Comparison of ENCODE assay signal across 9 mouse cellular contexts in the genomic region with DNA sequence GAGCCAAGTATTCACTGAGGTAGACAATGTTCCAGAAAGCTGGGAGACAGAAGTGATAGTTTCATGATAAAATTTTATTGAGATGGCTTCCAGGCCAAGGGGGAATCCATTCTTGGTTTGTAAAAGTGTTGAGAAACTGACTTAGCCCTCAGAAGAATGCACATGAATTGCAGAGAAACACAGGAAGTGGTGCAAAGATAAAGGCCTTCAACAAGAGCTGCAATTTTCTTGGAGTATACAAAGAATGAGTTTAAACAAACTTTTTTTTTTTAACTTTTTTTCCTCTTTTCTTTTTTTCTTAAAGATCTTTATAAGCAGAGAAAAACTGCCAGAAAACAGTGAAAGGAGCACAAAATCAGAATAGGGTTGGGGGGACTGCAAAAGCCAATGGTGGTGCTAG. TPM values are rescaled to one million over a fixed set of nuclear protein-coding genes. Genes with fewer than 3 reads are reported as not detected.
DNase-seq lines count a peak whose midpoint lies in the region; ATAC-seq and TF ChIP-seq lines count a peak whose summit lies in the region.
"Had no signal": no experiment of that assay in that cellular context is flagged by ENCODE, and none has a peak within 500 bp of the region (broad histone marks: within the 10 kb centered on the region; RNA-seq: fewer than 3 reads in every experiment).

No protein-coding gene starts in this region.

- peak overlapping the region; percentile 77 for H3K4me2 ChIP-seq in forebrain, embryonic 15.5 days (replicated peaks)
- H3K4me2 ChIP-seq in liver, embryonic 14.5 days (ENCODE audit: low read depth), result peak overlapping the region; percentile 89

- ATAC-seq in forebrain, embryonic 15.5 days (replicated peaks), result no peak
- ATAC-seq in liver, embryonic 14.5 days (ENCODE audit: insufficient read depth), result no peak

- no peaks in the 10 kb centered on the region for H3K36me3 ChIP-seq in C2C12 (ENCODE audit: control insufficient read depth, insufficient read depth)
- no peaks in the 10 kb centered on the region for H3K36me3 ChIP-seq in forebrain, embryonic 15.5 days
- H3K36me3 ChIP-seq in liver, embryonic 14.5 days (replicated peaks; ENCODE audit: control insufficient read depth, insufficient read depth, low read depth), result no peaks in the 10 kb centered on the region

- no peak for TF ChIP-seq EP300 in liver, embryonic 14.5 days (IDR thresholded peaks at IDR 0.05; ENCODE audit: low read depth)

- H3K4me3 ChIP-seq in C2C12 (ENCODE audit: insufficient read depth, poor library complexity, severe bottlenecking), result peak overlapping the region; percentile 82
- H3K4me3 ChIP-seq in forebrain, embryonic 15.5 days, result peak overlapping the region; percentile 98
- H3K4me3 ChIP-seq in liver, embryonic 14.5 days (ENCODE audit: insufficient read depth in 1 of 2, low read depth in 2 of 2, low read length in 2 of 2), result peak overlapping the region; percentile 84 to 93

- peak overlapping the region; percentile 92; the same call in 1 of the 2 replicates for H3K9ac ChIP-seq in forebrain, embryonic 15.5 days (replicated peaks)
- H3K9ac ChIP-seq in liver, embryonic 14.5 days (replicated peaks), result peak overlapping the region; percentile 96

- peak; percentile 67 for DNase-seq in 416B (ENCODE audit: low read depth)
- DNase-seq in liver, embryonic 14.5 days (ENCODE audit: low read depth in 3 of 3, low spot score in 3 of 3), result no peak
- DNase-seq in layer of hippocampus, adult 9-10 months (ENCODE audit: low spot score), result no peak
- DNase-seq in left cerebral cortex, adult 18-20 months (ENCODE audit: low spot score in 2 of 2), result no peak
- DNase-seq in kidney, adult 8-10 months, result no peak
- DNase-seq: thymus, postnatal 14 days had no signal

- no peak overlapping the region for H3K27ac ChIP-seq in forebrain, embryonic 15.5 days (replicated peaks)
- H3K27ac ChIP-seq in liver, embryonic 14.5 days, result peak overlapping the region; percentile 82; the same call in 1 of the 2 replicates

- no peak for TF ChIP-seq CTCF in C2C12 (IDR thresholded peaks at IDR 0.05; ENCODE audit: control insufficient read depth, insufficient read depth, insufficient read length)
- TF ChIP-seq CTCF in liver, embryonic 14.5 days (IDR thresholded peaks at IDR 0.05; ENCODE audit: low read depth), result no peak

- peaks cover 20% of the 10 kb centered on the region for H3K4me1 ChIP-seq in forebrain, embryonic 15.5 days
- H3K4me1 ChIP-seq in liver, embryonic 14.5 days (replicated peaks; ENCODE audit: control insufficient read depth in 2 of 2, insufficient read depth in 2 of 2, low read length in 1 of 2), result peaks cover 10 to 11% of the 10 kb centered on the region in 2 experiments

- no peak overlapping the region for H3ac ChIP-seq in C2C12 (ENCODE audit: control insufficient read depth, insufficient read length, low read depth)

- peaks cover 29% of the 10 kb centered on the region for H3K79me2 ChIP-seq in C2C12 (ENCODE audit: control insufficient read depth, insufficient read depth)

- H3K79me3 ChIP-seq in C2C12 (ENCODE audit: low read depth), result no peaks in the 10 kb centered on the region

- H3K9me3 ChIP-seq in forebrain, embryonic 15.5 days, result no peaks in the 10 kb centered on the region
- no peaks in the 10 kb centered on the region for H3K9me3 ChIP-seq in liver, embryonic 14.5 days (ENCODE audit: control insufficient read depth, low read length)

- no peaks in the 10 kb centered on the region for H3K27me3 ChIP-seq in C2C12 (ENCODE audit: control insufficient read depth, insufficient read depth, insufficient read length)
- H3K27me3 ChIP-seq in forebrain, embryonic 15.5 days, result no peaks in the 10 kb centered on the region
- H3K27me3 ChIP-seq in liver, embryonic 14.5 days (ENCODE audit: control insufficient read depth, insufficient read depth, low read length), result no peaks in the 10 kb centered on the region

TF ChIP-seq in C2C12, 6 proteins besides CTCF, POLR2A, EP300 and RAD21:
- TF ChIP-seq MYOG (IDR thresholded peaks at IDR 0.05; ENCODE audit: control insufficient read depth, extremely low read depth, insufficient read length) (no peak), MAX (IDR thresholded peaks at IDR 0.05) (no peak)

RNA-seq across cellular contexts. Expression of gene Akain1, which starts 23.0 kb away (rescaled TPM):
- polyA plus RNA-seq in C2C12 (2012; fragmentation: generic; extraction: Trizol), result not detected
- 0.13 and 0.36 TPM in 2 replicates for polyA plus RNA-seq in forebrain, embryonic 15.5 days (2015; fragmentation: Nextera tagmentation; extraction: Ambion mirVana)
- polyA plus RNA-seq in liver, embryonic 14.5 days (2012; rRNA removed), result not detected in 2 replicates
- polyA plus RNA-seq in liver, embryonic 14.5 days (2014; fragmentation: Nextera tagmentation; extraction: Ambion mirVana), result not detected in 2 replicates
- 1 to 10 TPM; 5.9 to 6.8 TPM for total RNA-seq in left cerebral cortex, adult 18-20 months (2021)
- total RNA-seq: common myeloid progenitor, adult 5-6 weeks had no signal

RNA-seq across cellular contexts. Expression of gene Zbtb14, which starts 33.3 kb away (rescaled TPM):
- 5.6 TPM for polyA plus RNA-seq in C2C12 (2012; fragmentation: generic; extraction: Trizol)
- polyA plus RNA-seq in forebrain, embryonic 15.5 days (2015; fragmentation: Nextera tagmentation; extraction: Ambion mirVana), result 36.3 and 38.2 TPM in 2 replicates
- 4.1 and 5.3 TPM in 2 replicates for polyA plus RNA-seq in liver, embryonic 14.5 days (2012; rRNA removed)
- polyA plus RNA-seq in liver, embryonic 14.5 days (2014; fragmentation: Nextera tagmentation; extraction: Ambion mirVana), result 7.6 and 7.8 TPM in 2 replicates
- total RNA-seq in left cerebral cortex, adult 18-20 months (2021), result 10 to 100 TPM; 23.1 to 24.9 TPM
